12 mouse cellular contexts compared by ENCODE assay signal in genomic region chr10:94020587-94020986, GRCm38 (mm10). TPM values are rescaled to one million over a fixed set of nuclear protein-coding genes. Genes with fewer than 3 reads are reported as not detected.
DNase-seq lines count a peak whose midpoint lies in the region; ATAC-seq lines count a peak whose summit lies in the region.
"Had no signal": no experiment of that assay in that cellular context is flagged by ENCODE, and none has a peak within 500 bp of the region (broad histone marks: within the 10 kb centered on the region; RNA-seq: fewer than 3 reads in every experiment).

No protein-coding gene starts in this region.

- H3K27me3 ChIP-seq in intestine, embryonic 14.5 days (replicated peaks; ENCODE audit: control insufficient read depth, insufficient read depth, low read length) = no peaks in the 10 kb centered on the region
- H3K27me3 ChIP-seq in intestine, embryonic 15.5 days (replicated peaks) = no peaks in the 10 kb centered on the region
- H3K27me3 ChIP-seq in liver, embryonic 15.5 days = no peaks in the 10 kb centered on the region
- no peaks in the 10 kb centered on the region for H3K27me3 ChIP-seq in midbrain, embryonic 10.5 days (ENCODE audit: low read depth, poor library complexity, severe bottlenecking)
- H3K27me3 ChIP-seq in forebrain, embryonic 12.5 days = no peaks in the 10 kb centered on the region
- H3K27me3 ChIP-seq: hindbrain, embryonic 15.5 days had no signal

- DNase-seq in intestine, embryonic 14.5 days (ENCODE audit: low spot score) = peak; percentile 52
- DNase-seq in CD4-positive, CD25-positive, alpha-beta regulatory T cell, adult 2 months (ENCODE audit: low read depth, low spot score) = peak; percentile 10
- DNase-seq in c-Kit-positive CD71-negative TER-119-negative erythroid progenitor cells, embryonic 14.5 days (ENCODE audit: low read depth) = peak; percentile 12
- DNase-seq in midbrain, embryonic 10.5 days (ENCODE audit: low spot score) = no peak
- DNase-seq in adrenal gland, postnatal 10 days = no peak
- DNase-seq: cerebellum, adult 9-10 months; lung, adult 18-20 months had no signal

- no peaks in the 10 kb centered on the region for H3K9me3 ChIP-seq in intestine, embryonic 14.5 days (ENCODE audit: control insufficient read depth, low read length)
- no peaks in the 10 kb centered on the region for H3K9me3 ChIP-seq in intestine, embryonic 15.5 days
- H3K9me3 ChIP-seq in liver, embryonic 15.5 days (replicated peaks) = no peaks in the 10 kb centered on the region
- H3K9me3 ChIP-seq in midbrain, embryonic 10.5 days (replicated peaks) = no peaks in the 10 kb centered on the region
- no peaks in the 10 kb centered on the region for H3K9me3 ChIP-seq in forebrain, embryonic 12.5 days
- H3K9me3 ChIP-seq: heart, embryonic 10.5 days; hindbrain, embryonic 15.5 days had no signal

- H3K36me3 ChIP-seq in intestine, embryonic 14.5 days (ENCODE audit: control insufficient read depth, insufficient read depth, low read length) = no peaks in the 10 kb centered on the region
- H3K36me3 ChIP-seq in intestine, embryonic 15.5 days = no peaks in the 10 kb centered on the region
- no peaks in the 10 kb centered on the region; the same call in 1 of the 2 replicates for H3K36me3 ChIP-seq in liver, embryonic 15.5 days (replicated peaks)
- peaks cover 15% of the 10 kb centered on the region for H3K36me3 ChIP-seq in midbrain, embryonic 10.5 days
- H3K36me3 ChIP-seq in forebrain, embryonic 12.5 days (replicated peaks) = peaks cover 6% of the 10 kb centered on the region

- WGBS in intestine, embryonic 14.5 days = 56% methylated on average over 5 of the region's 5 CpGs
- WGBS in intestine, embryonic 15.5 days = 59% methylated on average over 5 of the region's 5 CpGs
- WGBS in liver, embryonic 15.5 days (ENCODE audit: insufficient replicate concordance) = 47% methylated on average over 5 of the region's 5 CpGs
- 88% methylated on average over 5 of the region's 5 CpGs for WGBS in midbrain, embryonic 10.5 days
- WGBS in forebrain, embryonic 12.5 days = 82% methylated on average over 5 of the region's 5 CpGs

- peaks cover 3% of the 10 kb centered on the region; the same call in 1 of the 2 replicates for H3K4me1 ChIP-seq in intestine, embryonic 14.5 days (replicated peaks; ENCODE audit: control insufficient read depth, insufficient read depth, low read length)
- no peaks in the 10 kb centered on the region for H3K4me1 ChIP-seq in intestine, embryonic 15.5 days (replicated peaks)
- peaks cover 25% of the 10 kb centered on the region for H3K4me1 ChIP-seq in liver, embryonic 15.5 days (replicated peaks)
- no peaks in the 10 kb centered on the region for H3K4me1 ChIP-seq in midbrain, embryonic 10.5 days
- no peaks in the 10 kb centered on the region; the same call in 1 of the 2 replicates for H3K4me1 ChIP-seq in forebrain, embryonic 12.5 days
- H3K4me1 ChIP-seq: heart, embryonic 10.5 days had no signal

- H3K4me2 ChIP-seq in intestine, embryonic 14.5 days (ENCODE audit: low read length) = no peak overlapping the region
- no peak overlapping the region for H3K4me2 ChIP-seq in intestine, embryonic 15.5 days (replicated peaks)
- H3K4me2 ChIP-seq in liver, embryonic 15.5 days = peak overlapping the region; percentile 42
- H3K4me2 ChIP-seq in forebrain, embryonic 12.5 days = no peak overlapping the region
- H3K4me2 ChIP-seq: hindbrain, embryonic 15.5 days had no signal

- ATAC-seq in intestine, embryonic 14.5 days (replicated peaks; ENCODE audit: low FRiP score, low TSS enrichment, low read depth) = no peak
- no peak for ATAC-seq in intestine, embryonic 15.5 days
- ATAC-seq in liver, embryonic 15.5 days (ENCODE audit: insufficient read depth) = peak; percentile 81
- no peak for ATAC-seq in forebrain, embryonic 12.5 days (ENCODE audit: low FRiP score)

- H3K27ac ChIP-seq in intestine, embryonic 14.5 days (ENCODE audit: low read depth) = no peak overlapping the region
- H3K27ac ChIP-seq in intestine, embryonic 15.5 days = no peak overlapping the region
- H3K27ac ChIP-seq in liver, embryonic 15.5 days (replicated peaks) = peak overlapping the region; percentile 78
- H3K27ac ChIP-seq in midbrain, embryonic 10.5 days (replicated peaks) = no peak overlapping the region
- no peak overlapping the region for H3K27ac ChIP-seq in forebrain, embryonic 12.5 days
- H3K27ac ChIP-seq: heart, embryonic 10.5 days; hindbrain, embryonic 15.5 days had no signal

- H3K4me3 ChIP-seq in intestine, embryonic 14.5 days (ENCODE audit: low read depth, low read length) = no peak overlapping the region
- no peak overlapping the region for H3K4me3 ChIP-seq in intestine, embryonic 15.5 days (replicated peaks)
- peak overlapping the region; percentile 32 for H3K4me3 ChIP-seq in liver, embryonic 15.5 days (replicated peaks)
- no peak overlapping the region for H3K4me3 ChIP-seq in midbrain, embryonic 10.5 days
- H3K4me3 ChIP-seq in forebrain, embryonic 12.5 days (replicated peaks) = no peak overlapping the region
- H3K4me3 ChIP-seq: heart, embryonic 10.5 days; hindbrain, embryonic 15.5 days had no signal

- no peak overlapping the region for H3K9ac ChIP-seq in intestine, embryonic 14.5 days (ENCODE audit: low read length)
- H3K9ac ChIP-seq in intestine, embryonic 15.5 days = no peak overlapping the region
- H3K9ac ChIP-seq in liver, embryonic 15.5 days = no peak overlapping the region
- no peak overlapping the region for H3K9ac ChIP-seq in forebrain, embryonic 12.5 days
- H3K9ac ChIP-seq: hindbrain, embryonic 15.5 days had no signal

RNA-seq across cellular contexts. Expression of gene Vezt, which starts 15.0 kb away (rescaled TPM):
- polyA plus RNA-seq in intestine, embryonic 14.5 days (2014; fragmentation: Nextera tagmentation; extraction: Ambion mirVana) = 25.6 and 30.0 TPM in 2 replicates
- 18.6 and 20.1 TPM in 2 replicates for polyA plus RNA-seq in intestine, embryonic 15.5 days (2015; fragmentation: Nextera tagmentation; extraction: Ambion mirVana)
- 11.8 and 12.9 TPM in 2 replicates for polyA plus RNA-seq in liver, embryonic 15.5 days (2015; fragmentation: Nextera tagmentation; extraction: Ambion mirVana)
- polyA plus RNA-seq in midbrain, embryonic 10.5 days (2016; fragmentation: Nextera tagmentation; extraction: Ambion mirVana) = 29.6 and 36.0 TPM in 2 replicates
- 53.3 and 60.3 TPM in 2 replicates for polyA plus RNA-seq in forebrain, embryonic 12.5 days (2016; fragmentation: Nextera tagmentation; extraction: Ambion mirVana)
- 10 to 100 TPM; 24.9 to 27.7 TPM for total RNA-seq in adrenal gland, postnatal 10 days (2021)

RNA-seq across cellular contexts. Expression of gene Fgd6, which starts 15.2 kb away (rescaled TPM):
- 5.0 and 5.1 TPM in 2 replicates for polyA plus RNA-seq in intestine, embryonic 14.5 days (2014; fragmentation: Nextera tagmentation; extraction: Ambion mirVana)
- polyA plus RNA-seq in intestine, embryonic 15.5 days (2015; fragmentation: Nextera tagmentation; extraction: Ambion mirVana) = 3.1 and 3.4 TPM in 2 replicates
- 2.8 and 3.2 TPM in 2 replicates for polyA plus RNA-seq in liver, embryonic 15.5 days (2015; fragmentation: Nextera tagmentation; extraction: Ambion mirVana)
- 4.5 TPM in 2 replicates for polyA plus RNA-seq in midbrain, embryonic 10.5 days (2016; fragmentation: Nextera tagmentation; extraction: Ambion mirVana)
- polyA plus RNA-seq in forebrain, embryonic 12.5 days (2016; fragmentation: Nextera tagmentation; extraction: Ambion mirVana) = 3.2 and 3.3 TPM in 2 replicates
- total RNA-seq in adrenal gland, postnatal 10 days (2021) = 1 to 10 TPM; 6.0 to 8.1 TPM

Comparison
In these comparisons a context has a peak if more than half of its experiments do, and no peak if none do; other contexts are left out.
1. DNase-seq: peak in intestine, embryonic 14.5 days (single experiment), CD4-positive, CD25-positive, alpha-beta regulatory T cell, adult 2 months (single experiment) and c-Kit-positive CD71-negative TER-119-negative erythroid progenitor cells, embryonic 14.5 days (single experiment); none in midbrain, embryonic 10.5 days (single experiment) and adrenal gland, postnatal 10 days (single experiment).